Mouse (Mus musculus) urinary bladder, postnatal 36 days (tissue): ENCODE data around the gene Macrod1.

ENCODE experiments used
- DNase-seq, 2 experiments: peaks; one replicate each; pipeline ENCODE4 v3.0.0; 2022; ENCODE audit warnings: low spot score in 2 of 2, mixed read lengths in 1 of 2

The Macrod1 gene

DNA sequence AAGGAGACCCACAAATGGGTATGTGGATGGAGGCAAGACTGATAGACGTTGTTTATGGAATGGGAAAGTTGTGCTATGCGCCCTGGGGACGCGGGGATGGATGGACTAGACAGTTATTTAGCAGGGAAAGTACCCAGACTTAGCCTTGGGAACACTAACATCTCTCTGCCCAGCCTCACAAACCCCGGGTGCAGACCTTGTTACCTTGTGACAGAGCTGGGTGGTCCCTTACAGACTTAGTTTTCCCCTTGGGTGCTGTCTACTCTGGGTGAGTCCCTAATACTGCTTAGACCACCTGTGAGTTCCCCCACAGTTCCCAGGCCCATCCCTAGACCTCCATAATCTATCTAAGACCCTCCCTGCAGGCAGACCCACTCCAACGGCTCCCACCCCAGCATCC, 110.2 kb downstream of the Macrod1 start:
- no peak for DNase-seq

DNA sequence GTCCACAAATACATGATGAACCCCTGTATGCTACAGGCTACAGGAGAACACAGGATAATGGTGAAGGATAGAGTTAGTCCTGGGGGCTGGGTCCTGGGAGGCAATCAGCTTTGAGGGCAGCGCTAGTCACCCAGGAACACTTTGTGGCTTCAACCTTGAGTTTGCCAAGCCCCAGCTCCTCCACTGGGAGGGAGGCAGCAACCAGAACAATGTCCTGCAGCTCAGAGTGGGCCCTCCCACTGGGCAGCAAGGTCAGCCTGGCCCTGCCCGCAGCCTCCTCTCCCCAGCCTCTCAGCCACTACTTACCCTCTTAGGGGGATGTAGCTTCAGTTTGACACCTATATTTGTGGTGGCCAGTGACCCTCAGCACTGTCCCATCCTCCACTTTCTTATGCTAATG, 111.8 kb downstream of the Macrod1 start:
- no peak for DNase-seq

DNA sequence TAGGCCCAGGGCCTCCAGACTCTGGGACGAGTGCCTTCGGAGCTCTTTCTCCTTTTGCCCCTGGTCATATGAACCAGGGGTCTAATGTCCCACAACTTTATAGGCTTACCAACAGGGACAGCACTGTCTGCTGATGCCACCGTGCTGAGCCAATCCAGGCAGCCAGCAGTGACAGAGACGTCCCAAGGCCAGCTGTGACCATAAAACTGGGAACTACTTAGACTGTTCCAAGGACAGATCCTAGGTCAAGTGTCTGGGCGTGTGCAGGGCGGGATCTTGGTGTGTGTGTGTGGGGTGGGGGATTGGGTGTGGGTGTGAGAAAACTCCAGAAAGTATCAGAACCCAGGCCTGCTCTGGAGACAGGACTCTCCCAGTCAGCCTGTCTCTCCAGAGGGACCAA, 114.3 kb downstream of the Macrod1 start:
- no peak for DNase-seq

DNA sequence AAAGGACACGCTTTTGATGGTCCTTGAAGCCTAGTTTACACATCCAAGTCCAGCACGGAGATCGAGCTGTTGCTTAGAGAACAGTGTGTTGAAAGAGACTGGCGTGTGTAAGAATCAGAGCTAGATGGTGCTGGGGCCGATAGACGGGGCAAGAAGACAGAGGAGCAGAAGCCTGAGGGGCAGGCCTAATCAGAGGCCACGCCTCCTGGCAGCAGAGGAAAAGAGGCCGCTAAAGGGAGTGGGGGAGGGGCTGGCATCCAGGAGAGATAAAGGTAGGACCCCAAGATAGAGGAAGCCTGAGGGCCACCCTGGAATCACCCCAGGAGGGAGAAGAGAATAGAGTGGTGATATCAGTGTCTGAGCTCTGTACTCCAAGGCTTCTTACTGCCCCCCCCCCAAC, 114.8 kb downstream of the Macrod1 start:
- no peak for DNase-seq

DNA sequence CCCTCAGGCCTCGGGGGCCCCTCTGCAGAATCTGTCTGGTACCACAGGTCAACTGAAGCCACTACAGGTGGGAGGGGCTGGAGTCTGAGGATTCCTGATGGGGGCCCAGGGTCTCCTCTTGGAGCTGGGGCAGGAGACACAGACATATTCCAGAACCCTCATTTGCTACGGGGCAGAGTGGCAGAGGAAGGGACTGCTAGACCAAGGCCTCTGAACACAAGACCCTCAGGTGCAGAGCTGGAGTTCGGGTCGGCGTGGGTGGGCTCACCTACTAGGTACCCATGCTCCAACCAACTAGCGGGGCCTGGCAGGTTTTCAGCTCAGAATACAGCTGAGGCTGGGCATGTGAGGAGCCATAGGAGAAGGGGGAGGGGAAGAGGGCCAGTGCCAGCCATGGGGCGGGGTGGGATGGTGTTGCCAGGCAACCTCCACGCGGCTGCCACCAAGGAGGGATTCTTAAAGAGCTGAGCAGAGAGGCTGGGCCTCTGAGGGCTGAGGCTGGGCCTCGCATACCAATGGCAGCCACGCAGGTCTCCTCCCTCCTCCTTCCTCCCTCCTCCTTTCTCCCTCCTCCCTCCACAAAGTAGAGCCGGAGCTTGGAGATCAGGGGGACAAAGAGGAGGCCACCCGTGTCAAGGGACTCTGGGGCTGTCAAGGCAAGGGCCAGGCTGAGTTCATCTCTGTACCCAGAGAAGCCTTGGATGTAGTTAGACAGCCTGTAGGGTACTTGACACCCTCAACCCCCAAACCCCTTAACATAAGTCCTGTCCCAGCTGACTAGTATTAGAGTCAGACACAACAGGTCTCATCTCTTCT, 115.6 kb downstream of the Macrod1 start:
- no peak for DNase-seq

DNA sequence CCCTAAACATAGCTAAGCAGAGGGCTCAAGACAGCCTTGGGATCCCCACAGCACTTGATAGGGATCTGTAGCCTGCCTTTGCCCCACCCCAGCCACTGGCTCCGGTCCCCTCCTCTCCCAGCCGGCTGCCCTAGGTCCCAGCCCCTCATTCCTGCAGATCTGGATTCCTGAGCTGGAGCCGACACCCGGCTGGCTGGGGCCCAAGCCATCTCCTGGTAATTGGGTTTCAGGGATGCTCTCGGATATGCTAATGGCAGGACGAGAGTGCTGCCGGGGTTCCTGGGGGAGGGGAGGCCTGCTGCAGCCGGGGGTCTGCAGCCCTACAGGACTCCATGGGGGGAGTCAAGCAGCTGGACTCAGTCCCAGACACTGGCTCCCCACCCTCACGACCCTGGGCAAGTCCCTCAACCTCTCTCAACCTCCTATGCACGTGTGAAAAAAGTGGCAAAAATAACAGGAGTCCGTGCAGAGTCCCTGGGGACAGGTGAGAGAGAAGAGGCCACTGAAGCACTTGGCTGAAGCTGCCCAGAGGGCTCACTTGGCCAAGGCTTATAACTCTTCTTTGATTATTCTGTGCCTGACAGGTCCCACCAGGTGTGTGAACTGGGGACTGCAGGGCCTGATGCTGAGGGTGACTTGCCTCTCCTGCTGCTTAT, 119.6 kb downstream of the Macrod1 start:
- no peak for DNase-seq

DNA sequence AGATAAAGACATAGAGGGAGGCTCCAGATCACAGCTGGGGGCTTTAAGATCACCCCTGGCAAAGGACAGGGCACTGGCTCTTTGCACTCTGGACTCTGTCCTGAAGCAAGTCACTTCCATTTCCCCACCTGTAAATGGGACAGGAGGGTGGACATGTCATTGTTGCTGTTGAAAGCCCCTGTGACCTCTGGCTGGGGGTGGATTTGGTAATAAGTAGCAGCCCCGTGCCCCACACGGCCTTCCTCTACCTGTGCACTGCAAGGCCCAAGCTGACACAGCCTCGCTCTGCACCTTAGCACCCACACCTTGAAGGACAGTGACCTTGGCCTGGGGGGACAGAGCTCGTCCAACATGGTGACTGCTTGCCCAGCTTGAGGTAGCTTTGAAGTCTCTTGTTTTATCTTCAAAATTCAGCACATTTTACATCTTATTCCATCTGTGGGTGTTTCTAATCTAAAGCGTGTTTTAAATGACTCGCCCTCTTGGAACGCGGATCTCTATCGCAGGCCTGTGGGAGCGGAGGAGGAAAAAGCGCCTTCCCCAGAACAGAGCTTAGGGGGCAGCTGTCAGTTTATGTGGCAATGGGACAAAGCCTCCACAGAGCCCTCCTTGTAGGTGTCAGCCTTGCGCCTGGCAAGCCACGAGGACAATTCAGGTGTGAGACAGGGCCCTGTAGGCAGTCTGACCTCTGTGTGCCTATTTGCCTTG, 121.3 kb downstream of the Macrod1 start:
- DNase-seq: no peak

DNA sequence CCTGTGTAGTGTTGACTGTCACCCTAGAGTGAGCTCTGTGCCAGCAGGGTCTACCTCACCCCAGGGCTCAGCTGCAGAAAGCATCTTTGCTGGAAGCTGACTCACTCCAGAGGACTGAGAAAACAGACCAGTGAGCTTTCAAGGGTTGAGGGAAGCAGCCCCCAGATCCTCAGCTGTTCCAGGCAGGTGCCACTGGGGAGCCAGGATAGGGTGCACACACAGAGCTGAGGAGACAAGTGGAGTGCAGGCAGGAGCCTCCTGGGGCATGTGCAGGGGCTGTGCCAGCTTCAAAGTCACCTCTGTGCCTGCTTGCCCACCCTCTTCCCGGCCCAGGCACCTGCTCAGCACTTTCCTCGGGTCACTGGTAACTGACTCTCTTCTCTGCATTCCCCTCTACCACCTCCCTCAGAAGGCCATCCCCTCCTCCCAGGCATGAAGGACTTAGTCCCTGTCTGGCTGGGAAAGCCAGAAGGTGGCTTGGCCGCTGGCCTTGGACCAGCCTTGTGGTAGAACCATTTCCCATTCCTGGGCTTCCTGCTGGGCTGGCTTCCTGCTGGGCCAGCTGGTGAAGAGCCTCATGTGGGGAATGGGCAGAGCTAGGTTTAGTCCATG, 122.3 kb downstream of the Macrod1 start:
- DNase-seq: no peak

DNA sequence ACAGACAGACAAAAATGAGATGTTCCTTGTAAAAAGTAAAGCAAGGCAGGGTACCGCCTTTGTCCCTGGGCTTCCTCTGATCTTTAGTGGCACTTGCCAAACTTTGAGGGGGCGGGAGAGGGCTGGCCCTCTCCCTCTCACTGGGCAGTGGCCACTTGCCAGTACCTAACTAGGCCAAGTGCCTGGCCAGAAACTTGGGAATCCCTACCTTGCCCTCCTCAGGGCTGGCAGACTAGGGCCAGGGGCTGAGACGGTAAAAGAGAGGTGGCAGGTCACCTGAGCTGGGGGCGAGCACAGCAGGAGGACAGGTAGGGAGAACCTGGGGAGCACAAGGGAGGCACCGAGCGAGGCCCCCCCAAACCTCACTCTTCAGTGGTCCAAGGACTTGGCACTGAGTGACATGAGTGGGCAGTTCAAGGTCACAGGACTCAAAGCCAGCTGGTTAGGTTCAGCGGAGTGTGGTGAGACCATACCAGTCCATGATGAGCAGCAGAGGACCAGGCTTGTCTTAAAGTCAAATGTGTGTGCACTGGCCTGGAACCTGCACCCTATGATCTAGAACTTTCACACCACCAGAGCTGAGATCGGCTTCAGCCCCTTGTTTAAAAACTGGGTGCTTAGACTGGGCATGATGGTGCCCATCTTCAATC, 124.3 kb downstream of the Macrod1 start:
- no peak for DNase-seq

DNA sequence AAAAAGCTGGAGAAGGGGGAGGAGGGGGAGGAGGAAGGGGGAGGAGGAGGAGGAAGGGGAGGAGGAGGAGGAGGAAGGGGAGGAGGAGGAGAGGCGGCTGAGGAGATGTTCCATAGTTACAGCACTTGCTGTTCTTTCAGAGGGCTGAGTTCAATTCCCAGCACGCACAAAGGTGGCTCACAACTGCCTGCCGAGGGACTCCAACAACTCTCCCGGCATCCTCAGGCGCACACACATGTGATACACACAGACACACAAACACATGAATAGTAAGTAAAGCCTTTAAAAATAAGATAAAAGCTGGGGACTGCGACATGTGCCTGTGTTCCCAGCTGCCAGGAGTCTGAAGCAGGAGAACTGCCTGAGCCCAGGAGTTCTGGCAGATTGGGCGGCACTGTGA, 124.9 kb downstream of the Macrod1 start:
- no peak for DNase-seq

DNA sequence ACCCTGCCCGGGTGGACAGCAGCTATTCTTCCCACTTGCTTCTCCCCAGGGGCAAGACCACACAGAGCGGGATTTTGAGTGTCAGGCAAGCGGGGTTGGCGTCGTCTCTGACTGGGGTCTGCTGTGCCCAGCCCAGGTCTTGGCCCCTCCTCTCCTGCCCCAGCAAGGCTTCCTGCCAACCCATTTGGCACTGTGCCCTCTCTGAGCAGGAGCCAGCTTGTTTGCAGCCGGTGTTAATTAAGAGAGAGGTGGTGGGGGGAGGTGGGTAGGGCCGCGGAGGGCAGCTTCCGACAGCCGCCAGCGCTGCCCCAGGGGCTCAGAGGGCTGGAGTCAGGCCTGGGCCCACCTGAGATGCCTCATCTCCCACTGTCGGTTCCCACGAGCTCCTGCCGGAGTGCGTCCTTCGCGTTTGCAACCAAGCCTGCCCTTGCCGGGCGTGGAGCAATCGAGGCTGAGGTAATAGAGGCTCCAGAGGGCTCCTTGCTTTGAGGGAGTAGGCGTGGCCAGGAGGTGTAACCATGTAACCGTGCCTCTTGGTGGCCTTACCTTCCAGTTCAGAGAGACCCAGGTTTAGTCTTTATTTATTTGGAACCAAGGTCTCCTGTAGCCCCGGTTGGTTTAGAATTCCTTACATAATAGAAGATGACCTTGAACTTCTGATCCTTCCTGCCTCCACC, 125.8 kb downstream of the Macrod1 start:
- peak; percentile 67 to 69 for DNase-seq

DNA sequence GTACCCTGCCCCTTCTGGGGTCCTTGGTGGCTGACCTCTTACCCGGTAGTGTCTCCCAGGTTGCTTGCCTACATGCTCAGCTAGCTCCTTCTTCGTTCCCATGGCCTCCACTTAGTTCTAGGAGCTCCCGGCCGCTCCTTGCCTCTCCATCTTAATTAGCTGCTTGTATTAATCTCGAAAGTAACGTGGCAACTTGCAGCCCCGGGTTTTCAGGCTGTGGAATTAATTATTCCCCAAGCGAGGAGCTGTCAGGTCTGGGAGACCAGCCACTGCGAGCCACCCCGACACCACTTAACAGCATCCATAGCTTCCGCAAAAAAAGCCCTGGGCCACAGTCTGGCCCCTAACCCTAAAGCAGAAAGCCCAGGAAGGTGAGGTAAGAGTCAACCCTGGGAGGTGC, 126.8 kb downstream of the Macrod1 start:
- DNase-seq: no peak

DNA sequence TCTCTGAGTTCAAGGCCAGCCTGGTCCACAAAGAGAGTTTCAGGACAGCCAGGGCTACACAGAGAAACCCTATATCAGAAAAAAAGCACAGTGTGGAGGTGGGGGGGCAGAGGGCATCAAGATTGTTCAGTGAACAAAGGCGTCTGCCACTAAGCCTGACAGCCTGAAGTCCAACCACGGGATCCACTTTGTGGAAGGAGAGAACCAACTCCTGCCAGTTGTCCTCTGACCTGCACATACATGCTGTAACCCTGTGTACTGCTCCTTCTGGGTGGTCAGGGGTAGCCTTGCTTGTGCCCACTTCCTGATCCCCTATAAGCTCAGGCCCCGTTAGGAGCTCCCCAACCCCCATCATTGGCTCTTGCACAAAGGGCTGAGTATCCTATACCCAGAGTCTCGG, 128.4 kb downstream of the Macrod1 start:
- no peak for DNase-seq

DNA sequence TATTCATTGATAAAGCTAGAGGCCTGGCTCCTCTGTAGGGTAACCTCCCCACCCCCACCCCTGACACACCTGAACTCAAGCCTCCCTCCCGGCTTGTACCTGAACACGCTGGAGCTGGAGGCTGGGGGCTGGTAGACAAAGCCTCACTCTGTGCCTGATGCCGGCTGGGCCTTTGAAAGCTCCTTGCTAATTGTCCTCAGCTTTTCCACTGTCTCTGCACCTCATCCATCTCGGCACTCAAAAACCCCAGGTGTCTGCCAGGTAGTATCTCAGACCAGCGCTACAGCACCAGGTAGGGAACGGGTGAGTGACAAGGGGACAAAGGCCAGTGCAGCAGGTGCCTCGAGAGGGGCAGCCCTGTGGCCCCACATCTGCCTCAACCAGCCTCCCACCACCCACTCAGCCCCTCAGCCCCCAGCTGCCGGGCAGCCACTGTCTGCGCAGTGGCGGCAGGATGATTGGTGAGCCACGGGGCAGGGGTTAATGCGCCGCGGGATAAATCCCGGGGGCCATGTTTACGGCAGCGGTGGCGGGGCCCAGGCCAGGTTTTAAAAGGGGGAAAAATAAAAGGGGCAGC, 129.2 kb downstream of the Macrod1 start:
- DNase-seq: no peak

DNA sequence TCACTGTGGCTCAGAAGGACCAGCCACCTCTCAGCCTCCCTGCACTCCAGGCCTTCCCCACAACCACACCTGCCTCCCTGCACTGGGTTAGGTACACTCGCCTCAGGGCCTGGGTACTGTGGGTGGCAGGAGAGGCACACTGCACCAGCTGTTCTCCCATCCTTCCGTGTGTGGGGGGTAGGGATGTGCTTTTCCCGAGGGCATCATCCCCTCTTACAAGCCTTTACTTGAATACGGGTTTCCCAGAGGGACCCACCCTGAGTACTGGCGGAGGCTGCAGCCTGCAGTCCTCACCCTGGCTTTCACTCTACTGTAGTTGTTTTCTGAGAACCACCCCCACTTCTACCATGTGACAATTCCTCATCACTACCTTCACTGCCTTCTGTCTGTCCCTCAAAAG, 130.5 kb downstream of the Macrod1 start:
- DNase-seq: no peak

DNA sequence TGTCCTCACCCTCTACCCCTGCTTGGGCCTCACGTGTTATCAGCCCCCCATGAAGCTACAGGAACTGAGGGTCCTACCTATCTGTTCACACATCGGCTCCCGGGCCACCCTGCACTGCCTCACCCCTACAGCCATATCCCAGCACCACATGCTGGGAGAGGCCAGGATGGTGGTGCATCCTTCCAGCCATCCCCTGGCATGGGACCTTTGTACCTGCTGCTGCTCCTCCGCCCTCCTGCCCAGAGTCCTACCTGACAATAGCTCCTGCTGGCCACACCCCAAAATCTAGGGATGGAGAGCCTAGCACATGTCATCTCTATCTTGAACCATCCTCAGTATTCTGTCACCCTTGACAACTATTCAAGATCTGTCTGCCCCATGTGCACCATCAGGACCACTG, 132.4 kb downstream of the Macrod1 start:
- no peak for DNase-seq

DNA sequence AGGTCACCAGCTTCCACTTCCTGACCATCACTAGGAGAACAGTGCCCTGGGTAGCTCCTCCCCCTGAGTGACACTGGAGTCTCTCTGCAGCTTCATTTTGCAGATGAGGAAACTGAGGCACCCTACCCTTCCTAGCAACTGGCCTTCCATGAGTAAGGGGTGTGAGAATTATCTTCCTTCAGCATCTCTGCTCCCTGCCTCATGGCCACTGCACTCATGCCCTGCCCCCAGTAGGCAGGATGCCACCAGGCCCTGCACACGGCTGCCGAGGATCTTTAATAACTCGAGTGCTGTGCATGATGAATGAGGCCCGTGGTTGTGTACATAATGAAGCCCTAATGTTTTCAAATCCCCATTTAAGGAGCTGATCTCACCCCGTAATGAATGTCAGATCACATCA, 134.4 kb downstream of the Macrod1 start:
- no peak for DNase-seq

DNA sequence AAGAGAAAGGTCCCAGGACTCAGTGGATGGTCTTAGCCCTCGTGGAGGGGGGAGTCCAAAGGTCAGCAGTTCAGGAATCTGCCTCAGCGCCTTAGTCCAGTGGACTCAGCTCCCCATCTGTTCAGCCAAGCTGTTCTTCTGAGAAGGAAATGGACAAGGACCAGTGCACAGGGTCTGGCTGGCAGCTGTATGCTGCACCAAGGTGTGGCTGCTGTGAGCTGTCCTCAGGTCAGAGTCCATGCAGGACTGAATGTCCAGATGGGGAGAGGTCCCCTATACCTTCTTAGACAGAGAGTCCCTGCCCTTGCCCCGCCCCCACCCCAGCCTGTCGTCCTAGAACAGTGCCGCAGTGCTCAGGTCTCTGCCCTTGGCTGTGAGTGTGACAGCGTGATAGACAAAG, 135.0 kb downstream of the Macrod1 start:
- no peak for DNase-seq

DNA sequence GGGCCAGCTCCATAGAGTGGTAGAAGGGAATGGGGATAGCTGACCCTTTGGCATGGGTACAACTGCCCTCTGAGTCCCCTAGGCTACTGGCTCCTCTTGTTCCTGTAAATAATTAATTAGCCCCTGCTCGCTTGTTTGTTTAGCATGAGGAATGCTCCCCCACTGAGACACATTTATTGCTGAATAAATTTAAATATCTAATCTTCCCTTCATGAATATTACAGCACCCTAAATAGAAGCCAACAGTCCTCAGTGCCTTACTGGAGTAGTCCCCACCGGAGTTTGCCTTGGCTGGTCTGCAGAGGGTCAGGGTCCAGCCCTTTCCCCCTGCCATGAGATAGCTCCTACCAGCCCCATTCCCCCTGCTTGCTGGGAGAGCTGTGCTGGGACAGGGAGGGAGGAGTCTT, 136.0 kb downstream of the Macrod1 start:
- DNase-seq: no peak

DNA sequence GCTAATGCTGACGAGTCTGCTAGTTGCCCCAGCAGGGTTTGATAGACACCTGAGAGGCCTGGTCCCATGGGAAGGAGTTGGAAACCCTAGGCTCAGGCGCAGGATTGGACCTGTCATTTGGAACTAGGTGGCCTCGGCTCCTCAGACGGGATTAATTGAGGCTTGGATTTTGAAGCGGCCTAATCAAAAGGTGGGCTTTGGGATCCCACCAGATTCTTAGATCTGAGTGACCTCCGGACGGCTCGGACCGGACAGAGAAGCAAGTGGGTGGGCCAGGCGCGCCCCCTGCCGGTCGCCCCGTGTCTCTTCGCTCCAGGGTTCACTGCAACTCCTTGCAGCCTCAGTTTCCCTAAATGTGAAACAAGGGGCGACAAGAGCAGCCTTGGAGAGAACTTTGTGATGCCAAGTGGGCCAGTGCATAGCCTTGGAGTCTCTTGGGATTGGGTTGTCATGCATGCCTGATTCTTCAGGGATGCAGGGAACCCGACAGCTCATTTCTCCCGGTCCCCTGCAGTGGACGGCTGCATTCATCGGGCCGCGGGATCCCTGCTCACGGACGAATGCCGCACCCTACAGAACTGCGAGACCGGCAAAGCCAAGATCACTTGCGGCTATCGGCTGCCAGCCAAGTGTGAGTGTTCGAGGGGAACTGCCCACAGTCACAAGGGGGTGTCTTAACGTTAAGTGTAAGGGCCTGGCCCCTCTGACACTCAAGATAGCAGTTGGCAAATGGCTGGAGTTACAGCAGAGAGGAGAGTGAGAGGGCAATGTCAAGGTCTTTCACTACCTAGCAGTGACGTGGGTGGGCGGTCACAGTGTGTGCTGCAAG, 139.5 kb downstream of the Macrod1 start:
- DNase-seq: peak in 1 of 2 experiments; percentile 67
